Mouse (Mus musculus) C2C12 (cell line): ENCODE data around the gene Gpr4. TPM values are rescaled to one million over a fixed set of nuclear protein-coding genes. Genes with fewer than 3 reads are reported as not detected.

ENCODE experiments used
- H3K27me3 ChIP-seq: one replicate; pipeline ENCODE4 v1.6.1; 2011; ENCODE audit not compliant: control insufficient read depth, insufficient read depth, insufficient read length
- H3K36me3 ChIP-seq: one replicate; pipeline ENCODE4 v1.6.1; 2011; ENCODE audit not compliant: control insufficient read depth, insufficient read depth
- H3K4me3 ChIP-seq: one replicate; pipeline ENCODE4 v1.5.1; 2011; ENCODE audit warnings: mild to moderate bottlenecking, control low read depth; ENCODE audit not compliant: poor library complexity, insufficient read depth, severe bottlenecking
- H3K79me2 ChIP-seq: one replicate; pipeline ENCODE4 v1.6.1; 2011; ENCODE audit not compliant: control insufficient read depth, insufficient read depth
- H3K79me3 ChIP-seq: one replicate; pipeline ENCODE4 v1.6.1; 2011; ENCODE audit warnings: low read depth, control low read depth
- H3ac ChIP-seq: one replicate; pipeline ENCODE3; 2011; ENCODE audit warnings: low read depth; ENCODE audit not compliant: control insufficient read depth, insufficient read length
- CEBPB ChIP-seq: IDR thresholded peaks from one replicate; pipeline ENCODE4 v1.6.1; 2011; ENCODE audit warnings: low read depth, mild to moderate bottlenecking, control low read depth, moderate library complexity
- CTCF ChIP-seq: IDR thresholded peaks from one replicate; pipeline ENCODE4 v1.5.1; 2011; ENCODE audit not compliant: control insufficient read depth, insufficient read depth, insufficient read length
- FOSL1 ChIP-seq: IDR thresholded peaks from one replicate; pipeline ENCODE4 v1.8.0; 2011; ENCODE audit warnings: mild to moderate bottlenecking, low read length; ENCODE audit not compliant: poor library complexity, insufficient read depth, severe bottlenecking
- MAX ChIP-seq: IDR thresholded peaks from one replicate; pipeline ENCODE4 v1.6.1; 2011; ENCODE audit warnings: mild to moderate bottlenecking, control low read depth
- MYOD1 ChIP-seq: IDR thresholded peaks from one replicate; pipeline ENCODE4 v1.6.1; 2011; ENCODE audit warnings: low read depth; ENCODE audit not compliant: control insufficient read depth, insufficient read length
- MYOG ChIP-seq: IDR thresholded peaks from one replicate; pipeline ENCODE4 v1.6.1; 2011; ENCODE audit not compliant: control insufficient read depth, insufficient read length; ENCODE audit errors: extremely low read depth
- USF1 ChIP-seq: IDR thresholded peaks from one replicate; pipeline ENCODE4 v1.6.1; 2011; ENCODE audit warnings: low read depth, mild to moderate bottlenecking, control low read depth, moderate library complexity
- polyA plus RNA-seq: library from polyadenylated mRNA; unstranded; fragments of >200 nt; fragmentation: generic; extraction: Trizol; gene quantifications from one replicate; pipeline ENCODE4 v1.2.1, GENCODE M21; 2012; ENCODE audit warnings: missing spikeins

Gene Gpr4
- polyA plus RNA-seq, 1 experiment = 0.05 TPM

GRCm38 (mm10) chr7:19210010-19210409 lies 2.3 kb upstream of the Gpr4 start:
- no peaks in the 10 kb centered on the region for H3K36me3 ChIP-seq
- H3K79me3 ChIP-seq = no peaks in the 10 kb centered on the region
- H3ac ChIP-seq = no peak overlapping the region
- no peaks in the 10 kb centered on the region for H3K79me2 ChIP-seq
- H3K4me3 ChIP-seq = no peak overlapping the region
- peaks cover 13% of the 10 kb centered on the region for H3K27me3 ChIP-seq
- no peak for TF ChIP-seq CTCF
- no peak for TF ChIP-seq MYOG
- no peak for TF ChIP-seq FOSL1
- TF ChIP-seq CEBPB = no peak
- TF ChIP-seq MAX = no peak
- TF ChIP-seq MYOD1 = no peak
- no peak for TF ChIP-seq USF1

GRCm38 (mm10) chr7:19211041-19211675 lies 1.2 kb upstream of the Gpr4 start:
- no peak for TF ChIP-seq USF1
- TF ChIP-seq FOSL1 = no peak
- no peak for TF ChIP-seq MYOG
- no peak for TF ChIP-seq CTCF

GRCm38 (mm10) chr7:19213385-19213784 lies 1.0 kb downstream of the Gpr4 start:
- no peaks in the 10 kb centered on the region for H3K79me2 ChIP-seq
- H3K4me3 ChIP-seq = no peak overlapping the region
- TF ChIP-seq CEBPB (no peak), MAX (no peak), MYOD1 (no peak), USF1 (no peak), MYOG (no peak), FOSL1 (no peak), CTCF (no peak)
- H3K36me3 ChIP-seq = no peaks in the 10 kb centered on the region
- H3ac ChIP-seq = no peak overlapping the region
- peaks cover 19% of the 10 kb centered on the region for H3K27me3 ChIP-seq
- no peaks in the 10 kb centered on the region for H3K79me3 ChIP-seq

More at GRCm38 (mm10) chr7:19211041-19211675, 1.2 kb upstream of the Gpr4 start:
- Histone ChIP-seq H3K36me3 (no peaks in the 10 kb centered on the region), H3K79me2 (no peaks in the 10 kb centered on the region), H3ac (no peak overlapping the region), H3K4me3 (no peak overlapping the region), H3K79me3 (no peaks in the 10 kb centered on the region), H3K27me3 (peaks cover 16% of the 10 kb centered on the region)

- H3K79me3 ChIP-seq = no peaks in the 10 kb centered on the region
- H3ac ChIP-seq = no peak overlapping the region
- no peaks in the 10 kb centered on the region for H3K79me2 ChIP-seq
- TF ChIP-seq FOSL1 (no peak), MAX (no peak), CTCF (no peak), CEBPB (no peak), MYOG (no peak), USF1 (no peak), MYOD1 (no peak)
- H3K27me3 ChIP-seq = peaks cover 19% of the 10 kb centered on the region
- no peaks in the 10 kb centered on the region for H3K36me3 ChIP-seq
- H3K4me3 ChIP-seq = no peak overlapping the region
Observed at GRCm38 (mm10) chr7:19214369-19214768, 2.0 kb downstream of the Gpr4 start.

GRCm38 (mm10) chr7:19214940-19215339 lies 2.6 kb downstream of the Gpr4 start:
- peaks cover 19% of the 10 kb centered on the region for H3K27me3 ChIP-seq
- H3K79me2 ChIP-seq = no peaks in the 10 kb centered on the region
- no peak overlapping the region for H3ac ChIP-seq
- no peaks in the 10 kb centered on the region for H3K36me3 ChIP-seq
- no peak for TF ChIP-seq FOSL1
- TF ChIP-seq MYOG = no peak
- TF ChIP-seq CEBPB = no peak
- TF ChIP-seq MAX = no peak
- no peak for TF ChIP-seq CTCF
- no peak for TF ChIP-seq MYOD1
- TF ChIP-seq USF1 = no peak
- H3K4me3 ChIP-seq = no peak overlapping the region
- H3K79me3 ChIP-seq = no peaks in the 10 kb centered on the region

- no peak overlapping the region for H3ac ChIP-seq
- H3K36me3 ChIP-seq = no peaks in the 10 kb centered on the region
- no peak overlapping the region for H3K4me3 ChIP-seq
- no peaks in the 10 kb centered on the region for H3K79me3 ChIP-seq
- TF ChIP-seq USF1 (no peak), MAX (no peak), MYOG (no peak), MYOD1 (no peak), CTCF (no peak), CEBPB (no peak), FOSL1 (no peak)
- no peaks in the 10 kb centered on the region for H3K79me2 ChIP-seq
- H3K27me3 ChIP-seq = peaks cover 17% of the 10 kb centered on the region
Observed at GRCm38 (mm10) chr7:19217492-19217891, 5.2 kb downstream of the Gpr4 start.
